Mouse (Mus musculus) adrenal gland, postnatal 10 days (tissue): Measurements from ENCODE around the gene Slc7a4. TPM values are rescaled to one million over a fixed set of nuclear protein-coding genes. Genes with fewer than 3 reads are reported as not detected.
"Not testable (repeated sequence)": the region's sequence is repeated elsewhere in the genome, so short reads cannot be mapped to it uniquely, and the experiment has no call there.

Experiments used
- DNase-seq: peaks from one replicate; pipeline ENCODE4 v3.0.0; 2021; ENCODE audit warnings: mixed read lengths
- total RNA-seq, 2 experiments: library from RNA; stranded (reverse); gene quantifications; 2 replicates each; pipeline ENCODE4 v1.2.3; 2021

The Slc7a4 gene
- total RNA-seq, 2 experiments from 2014 or later: 5.5 to 9.0 TPM

DNA sequence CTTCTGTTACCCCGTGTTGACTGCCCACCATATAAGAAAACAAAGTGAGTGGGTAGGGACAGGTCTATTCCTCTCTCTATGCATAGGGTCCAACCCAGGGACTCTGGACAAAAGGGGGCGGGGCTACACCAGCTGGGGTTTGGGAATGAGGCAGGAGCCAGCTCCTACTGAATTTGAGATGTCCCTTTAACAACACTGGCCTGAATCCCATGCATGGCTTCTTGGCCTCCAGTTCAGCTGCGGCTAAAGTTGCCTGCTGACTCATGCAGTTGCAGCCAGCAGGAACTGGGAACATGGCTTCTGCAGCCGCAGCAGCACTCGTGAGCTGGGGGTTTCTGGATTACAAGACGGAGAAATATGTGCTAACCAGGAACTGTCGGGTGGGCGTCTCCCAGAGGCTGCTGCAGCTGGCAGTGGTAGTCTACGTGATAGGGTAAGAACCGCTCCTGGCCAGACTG lies 21.2 kb downstream of the Slc7a4 start, which contains the start of gene P2rx6:
Gene P2rx6, plus strand, starts transcription at position 135 of the 458 bp plus-strand sequence.
- peak; percentile 63 for DNase-seq

DNA sequence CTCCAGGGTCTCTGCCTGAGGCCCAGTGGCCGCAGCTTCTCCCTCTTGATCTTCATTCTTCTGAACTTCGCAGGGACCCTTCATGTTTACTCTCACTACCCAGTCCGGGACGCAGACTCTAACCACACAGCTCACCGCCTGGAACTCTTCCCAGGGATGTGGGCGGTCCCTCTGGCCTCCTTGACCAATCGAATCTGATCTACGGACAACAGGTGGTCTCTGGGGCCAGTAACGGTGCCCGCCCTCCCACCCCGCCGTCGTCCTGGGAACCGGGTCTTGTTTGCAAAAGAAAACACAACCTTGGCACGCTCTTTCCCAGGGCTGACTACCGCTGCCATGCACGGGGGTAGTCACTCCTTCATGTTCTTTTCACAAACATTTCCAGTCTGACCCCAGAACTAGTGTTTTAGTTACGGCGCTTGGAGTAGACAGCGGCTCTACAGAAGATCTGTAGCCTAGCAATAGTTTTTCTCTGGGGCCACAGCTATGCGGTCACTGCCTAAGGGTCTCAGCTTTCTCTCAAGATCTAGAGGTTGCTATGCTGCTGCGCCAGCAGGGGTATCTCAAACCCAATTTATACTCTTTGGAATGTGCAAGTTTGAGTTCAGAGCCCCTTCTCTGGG lies 21.8 kb downstream of the Slc7a4 start, which contains the start of gene Lrrc74b:
Gene Lrrc74b, minus strand, starts transcription at position 120 of the 623 bp plus-strand sequence.
- peak; percentile 70 for DNase-seq

DNA sequence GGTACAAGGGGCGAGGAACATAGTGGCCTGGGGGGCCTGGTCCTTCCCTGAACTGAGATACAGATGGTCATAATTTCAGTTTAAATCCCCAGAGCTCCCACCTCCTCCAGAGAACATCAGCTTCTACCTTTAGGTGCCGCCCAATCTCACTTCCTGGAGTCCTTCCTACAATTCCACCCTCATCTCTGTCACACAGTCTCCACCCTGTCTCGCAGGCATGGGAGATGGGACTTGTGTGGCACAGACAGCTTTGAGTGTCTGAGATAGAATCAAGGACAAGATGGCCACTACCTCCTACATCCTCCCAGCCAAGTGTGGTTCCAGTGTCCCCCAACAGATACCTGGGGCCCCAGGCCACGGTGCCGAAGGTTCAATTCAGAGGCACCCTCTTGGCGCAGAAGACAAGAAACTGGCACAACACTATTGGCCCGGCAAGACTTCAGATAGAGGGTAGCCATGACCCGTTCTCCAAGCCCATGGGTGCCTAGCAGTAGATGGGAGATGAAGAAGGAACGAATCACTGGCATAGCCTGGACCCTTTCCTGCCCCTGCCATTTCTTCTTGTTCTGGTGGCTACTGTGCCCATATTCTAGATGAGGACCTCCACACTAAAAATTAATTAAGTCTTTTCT lies 23.5 kb downstream of the Slc7a4 start:
- DNase-seq: no peak

DNA sequence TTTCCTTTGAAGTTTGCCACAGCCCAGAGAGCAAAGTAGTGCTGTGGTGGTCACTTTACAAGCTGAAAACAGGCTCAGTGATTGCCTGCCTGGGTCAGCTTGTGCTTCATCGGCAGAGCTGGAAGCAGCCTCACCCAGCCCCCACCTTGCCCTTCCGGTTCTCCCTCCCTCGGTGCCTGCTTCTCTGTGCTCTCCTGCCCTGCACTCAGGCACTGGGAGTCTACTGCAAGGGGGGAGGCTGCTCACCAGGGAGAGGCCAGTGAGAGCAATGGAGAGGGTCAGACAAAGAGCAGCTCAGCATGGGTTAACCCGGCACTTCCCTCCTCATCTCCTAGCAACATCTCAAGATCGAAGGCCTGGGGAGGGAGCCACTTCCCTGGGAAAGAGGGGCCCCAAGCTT lies 24.2 kb downstream of the Slc7a4 start:
- no peak for DNase-seq

DNA sequence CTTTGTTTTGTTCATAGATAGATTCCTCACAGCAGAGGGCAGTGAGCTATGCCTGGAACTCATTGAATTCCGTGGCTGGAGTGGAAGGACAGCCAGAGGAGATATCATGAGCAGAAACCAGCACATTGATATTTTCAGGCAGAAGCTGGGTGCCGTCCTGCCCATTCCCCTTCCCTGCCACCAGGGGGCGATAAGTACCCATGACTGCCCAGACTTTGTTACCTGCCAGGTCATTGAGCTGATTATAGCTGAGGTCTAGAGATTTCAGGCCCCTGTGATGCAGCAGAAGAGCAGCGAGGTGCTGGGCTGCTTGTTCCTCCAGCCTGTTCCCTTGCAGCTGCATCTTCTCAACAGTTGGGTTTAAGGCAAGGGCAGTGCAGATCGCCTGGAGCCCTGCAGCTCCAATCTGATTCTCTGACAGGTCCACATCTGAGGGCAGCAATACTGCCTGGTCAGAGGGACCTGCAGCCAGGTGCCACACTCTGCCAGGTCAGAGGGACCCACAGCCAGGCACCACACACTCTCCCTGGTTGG lies 25.0 kb downstream of the Slc7a4 start:
- DNase-seq: peak; percentile 83

DNA sequence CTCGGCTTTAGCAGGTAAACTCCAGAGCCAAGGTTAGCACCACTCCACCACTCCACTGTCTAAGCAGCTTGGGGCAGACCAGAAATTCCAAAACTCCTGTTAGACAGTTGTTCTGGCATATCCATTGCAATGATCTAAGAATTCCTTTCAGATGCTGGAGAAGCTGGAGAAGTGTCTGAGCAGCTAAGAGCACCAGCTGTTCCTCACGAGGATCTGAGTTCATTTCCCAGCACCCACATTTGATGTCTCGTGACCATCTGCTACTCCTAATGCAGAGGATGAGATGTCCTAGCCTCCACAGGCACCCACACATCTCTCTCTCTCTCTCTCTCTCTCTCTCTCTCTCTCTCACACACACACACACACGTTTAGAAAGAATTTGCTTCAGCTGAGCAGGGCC lies 26.1 kb downstream of the Slc7a4 start:
- DNase-seq: no peak

DNA sequence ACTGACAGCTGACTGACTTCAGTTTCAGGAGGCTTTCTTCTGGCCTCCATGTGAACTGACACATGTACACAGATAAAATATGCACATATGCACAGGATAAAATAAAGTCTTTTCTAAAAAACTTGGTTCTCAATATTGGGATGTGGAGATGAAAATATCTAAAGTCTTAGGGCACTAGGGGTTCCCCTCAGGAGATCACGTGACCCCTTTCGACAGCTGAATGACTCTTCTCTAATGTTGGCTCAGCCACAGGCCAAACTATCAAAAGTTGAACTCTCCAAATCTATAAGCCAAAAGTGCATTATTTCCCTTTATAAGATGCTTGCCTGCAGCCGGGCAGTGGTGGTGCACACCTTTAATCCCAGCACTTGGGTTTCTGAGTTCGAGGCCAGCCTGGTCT lies 26.8 kb downstream of the Slc7a4 start:
- DNase-seq: no peak

DNA sequence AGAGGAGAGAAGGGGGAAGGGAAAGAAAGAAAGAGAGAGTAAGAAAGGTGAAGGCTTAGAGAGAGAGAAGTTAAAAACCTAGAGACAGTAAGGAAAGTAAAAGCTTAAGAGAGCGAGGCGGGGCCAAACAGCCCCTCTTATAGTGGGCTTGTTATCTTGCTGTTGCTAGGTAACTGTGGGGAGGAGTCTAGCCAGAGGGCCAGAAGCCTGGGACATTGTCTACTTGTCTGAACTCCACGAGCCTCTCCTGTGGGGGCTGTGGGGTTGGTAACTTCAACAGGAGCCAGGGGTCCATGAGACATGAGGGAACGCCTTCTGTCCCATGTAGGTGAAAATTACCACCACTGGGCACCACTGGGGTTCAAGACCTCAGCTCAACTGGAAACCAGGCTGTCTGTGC lies 28.3 kb downstream of the Slc7a4 start:
- DNase-seq: not testable (repeated sequence)

DNA sequence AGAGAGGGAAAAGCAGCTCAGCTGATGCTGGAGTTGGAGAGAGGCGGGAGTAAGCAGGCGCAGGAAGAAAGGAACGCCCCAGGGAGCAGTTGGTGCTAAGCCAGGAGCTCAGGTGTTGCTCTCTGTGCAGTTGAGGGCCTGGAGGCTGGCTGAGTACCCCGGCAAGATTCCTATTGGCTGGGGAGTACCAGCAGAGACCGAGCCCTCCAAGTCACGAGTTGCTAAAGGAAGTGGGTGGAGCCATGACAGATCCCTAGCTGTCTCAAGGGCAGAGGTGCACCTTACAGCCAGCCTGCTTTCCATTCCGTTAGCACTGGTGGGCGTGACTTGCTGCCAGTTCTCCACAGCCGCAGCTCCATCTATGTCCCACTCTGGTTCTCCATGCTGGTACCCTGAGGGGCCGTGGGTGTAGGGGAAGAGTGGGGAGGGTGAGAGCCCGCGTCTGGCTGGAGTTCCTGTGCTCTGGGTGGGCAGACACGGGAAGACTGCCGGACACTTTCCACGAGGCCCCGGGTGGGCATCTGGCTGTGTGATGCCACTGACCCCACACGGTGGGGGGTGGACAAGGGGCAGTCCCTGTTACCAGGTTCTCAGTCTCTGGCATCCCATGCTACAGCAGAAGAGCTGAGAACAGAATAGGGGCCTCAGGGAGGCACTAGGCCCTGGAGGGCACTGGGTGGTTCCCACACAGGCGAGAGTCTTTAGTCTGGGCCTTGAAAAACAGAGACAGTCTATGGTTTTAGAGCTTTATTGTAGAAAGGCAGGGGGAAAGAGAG lies 28.9 kb downstream of the Slc7a4 start:
- peak; percentile 30 for DNase-seq

DNA sequence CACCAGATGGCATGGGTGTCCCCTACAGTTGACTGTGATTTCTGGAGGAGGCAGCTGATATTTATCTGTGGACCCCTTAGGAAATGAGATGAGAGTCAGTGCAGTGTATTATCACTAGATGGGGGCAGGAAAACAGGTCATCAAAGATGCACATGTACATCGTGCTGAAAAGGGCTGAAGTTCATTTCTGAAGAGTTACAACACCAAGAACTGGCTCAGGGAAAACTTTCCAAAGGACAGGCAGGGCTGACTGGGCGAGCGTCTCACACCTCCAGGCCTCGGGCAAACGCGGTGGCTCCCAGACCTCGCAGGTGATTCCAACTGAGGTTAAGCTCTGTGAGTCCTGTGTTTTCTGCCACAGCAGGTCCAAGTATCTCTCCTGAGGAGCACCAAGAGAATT lies 30.2 kb downstream of the Slc7a4 start:
- no peak for DNase-seq

DNA sequence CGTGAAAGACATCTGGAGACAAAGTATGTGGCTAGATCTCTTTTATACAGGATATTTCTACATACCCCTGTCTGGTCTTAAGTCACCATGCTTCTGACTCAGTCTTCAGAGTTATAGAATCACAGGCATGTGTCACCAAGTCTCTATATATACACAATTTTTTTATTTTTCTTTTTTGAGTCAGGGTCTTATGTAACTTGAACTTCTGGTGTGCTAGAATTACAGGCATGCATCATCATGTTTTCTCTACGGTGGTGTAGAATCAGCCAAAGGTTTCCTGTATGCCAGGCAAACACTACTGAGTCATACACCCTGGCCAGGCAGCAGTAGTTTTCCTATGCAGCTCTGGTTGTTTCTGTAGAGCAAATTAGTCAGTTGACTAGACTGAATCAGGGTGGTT lies 40.4 kb downstream of the Slc7a4 start:
- DNase-seq: no peak

DNA sequence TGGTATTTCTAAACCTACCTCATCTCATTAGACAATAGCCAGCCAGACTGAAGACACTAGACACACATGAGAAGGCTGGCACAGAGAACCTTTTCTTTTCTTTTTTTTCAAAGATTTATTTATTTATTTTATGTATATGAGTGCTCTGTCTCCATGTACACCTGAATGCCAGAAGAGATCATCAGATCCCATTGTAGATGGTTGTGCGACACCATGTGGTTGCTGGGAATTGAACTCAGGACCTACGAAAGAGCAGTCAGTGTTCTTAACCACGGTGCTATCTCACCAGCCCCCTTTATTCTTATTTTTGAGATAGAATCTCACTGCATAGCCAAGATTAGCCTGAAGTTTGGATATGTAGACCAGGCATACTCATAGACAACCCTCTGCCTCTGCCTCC lies 46.4 kb downstream of the Slc7a4 start:
- no peak for DNase-seq

DNA sequence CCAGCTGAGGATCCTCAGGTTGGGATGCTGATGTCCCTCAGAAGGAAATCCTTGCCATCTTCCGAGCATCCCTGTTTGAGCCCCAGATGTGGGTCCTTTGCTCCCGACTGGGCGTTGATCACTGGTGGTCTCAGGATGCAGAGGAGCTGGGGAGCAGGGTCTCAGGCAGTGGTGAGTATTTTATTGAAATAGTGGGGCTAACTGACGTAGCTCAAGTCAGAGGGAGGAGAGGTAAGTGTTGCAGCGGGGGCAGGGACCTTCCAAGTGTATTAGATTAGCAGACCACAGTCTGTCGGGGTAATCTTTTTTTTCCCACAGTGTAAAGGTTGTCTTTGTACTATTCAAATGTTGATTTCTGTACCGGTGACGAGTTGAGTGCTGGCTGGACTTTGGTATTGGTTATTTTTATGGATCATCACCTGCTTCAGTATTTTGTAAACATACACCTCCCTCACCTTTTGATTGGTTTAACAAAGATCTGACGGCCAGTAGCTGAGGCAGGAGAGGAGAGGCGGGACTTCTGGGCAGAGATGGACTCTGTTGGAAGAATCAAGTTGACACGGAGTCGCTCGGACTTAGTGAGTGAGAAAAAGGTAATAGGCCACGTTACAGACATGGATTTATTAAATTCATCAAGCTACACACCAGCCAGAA lies 50.2 kb downstream of the Slc7a4 start:
- no peak for DNase-seq

DNA sequence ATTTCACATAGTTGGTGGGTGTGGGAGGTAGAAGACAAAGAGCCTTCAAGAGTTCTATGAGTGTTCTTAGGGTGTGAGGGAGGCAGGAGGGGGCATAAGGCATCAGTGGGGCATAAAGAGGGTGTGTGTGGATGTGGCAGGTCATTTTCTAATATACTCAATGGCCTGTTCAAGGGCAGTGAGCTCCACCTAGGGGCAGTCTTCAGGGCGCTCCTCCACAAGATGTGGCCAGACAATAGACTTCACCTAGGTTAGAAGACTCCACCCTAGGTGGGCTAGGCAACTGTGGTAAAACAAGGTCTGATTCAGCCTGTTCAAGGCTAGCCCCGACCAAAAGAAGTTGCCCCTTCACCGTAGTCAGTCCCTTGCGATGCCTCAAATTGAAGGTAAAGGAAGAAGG lies 50.7 kb downstream of the Slc7a4 start:
- peak; percentile 34 for DNase-seq

DNA sequence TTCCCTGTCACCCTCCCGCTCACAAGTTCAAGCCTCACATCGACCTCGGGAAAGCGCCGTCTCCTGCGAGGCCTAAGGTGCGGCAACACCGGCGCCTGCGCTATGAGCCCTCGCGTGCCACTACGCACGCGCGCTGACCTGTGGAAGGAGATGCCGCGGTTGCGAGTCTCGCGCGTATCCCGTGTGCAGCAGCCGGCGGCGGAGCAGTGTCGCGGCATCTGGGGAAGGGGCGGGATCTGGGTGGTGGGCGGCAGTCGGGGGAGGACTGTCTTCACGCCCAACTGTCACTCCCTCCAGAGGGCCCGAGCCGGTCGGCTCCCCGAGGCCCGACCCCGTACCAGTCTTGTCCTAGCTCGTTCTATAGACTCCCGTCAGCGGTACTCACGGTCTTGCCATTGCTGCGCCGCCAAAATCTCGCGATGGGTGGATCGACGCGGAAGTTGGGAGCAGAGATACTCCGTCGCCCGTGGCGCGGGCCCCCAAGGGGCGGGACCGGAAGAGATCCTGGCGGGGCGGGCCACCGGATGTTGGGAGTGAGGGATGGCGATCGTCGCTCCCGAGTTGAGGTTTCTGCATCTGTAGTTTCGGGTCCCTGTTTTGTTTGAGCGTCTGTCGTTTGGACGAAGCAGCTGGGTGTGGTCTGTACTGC lies 52.2 kb downstream of the Slc7a4 start, which contains the start of gene Thap7:
Gene Thap7, minus strand, starts transcription at position 497 of the 649 bp plus-strand sequence.
- peak; percentile 97 for DNase-seq

DNA sequence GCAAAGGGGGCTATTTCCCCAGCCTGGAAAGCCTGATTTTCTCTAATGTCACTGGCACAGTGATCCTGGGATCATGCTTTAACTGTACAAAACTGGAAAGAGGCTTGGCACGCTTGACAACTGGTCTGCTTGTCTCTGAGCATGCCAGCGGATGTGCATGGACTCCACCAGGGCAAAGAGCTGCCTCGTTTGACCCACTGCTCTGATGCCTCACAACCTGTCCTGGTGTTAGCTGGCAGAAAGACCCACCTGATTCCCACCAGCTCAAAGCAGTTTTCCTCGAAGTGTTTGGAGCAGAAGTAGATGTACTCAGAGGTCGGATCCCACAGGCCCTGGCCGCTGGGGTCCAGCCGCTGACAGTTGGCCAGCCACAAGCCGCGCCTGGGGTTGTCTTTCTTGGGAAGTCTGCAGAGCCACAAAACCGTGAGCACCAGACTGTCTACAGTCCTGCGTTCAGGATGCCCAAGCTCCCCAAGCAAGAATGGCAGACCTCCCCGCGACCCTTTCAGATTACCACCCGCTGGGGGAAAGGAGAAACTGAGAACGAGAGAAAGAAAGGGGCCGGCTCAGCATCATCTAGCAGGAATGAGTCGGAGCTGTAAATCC lies 52.9 kb downstream of the Slc7a4 start:
- DNase-seq: peak; percentile 38

DNA sequence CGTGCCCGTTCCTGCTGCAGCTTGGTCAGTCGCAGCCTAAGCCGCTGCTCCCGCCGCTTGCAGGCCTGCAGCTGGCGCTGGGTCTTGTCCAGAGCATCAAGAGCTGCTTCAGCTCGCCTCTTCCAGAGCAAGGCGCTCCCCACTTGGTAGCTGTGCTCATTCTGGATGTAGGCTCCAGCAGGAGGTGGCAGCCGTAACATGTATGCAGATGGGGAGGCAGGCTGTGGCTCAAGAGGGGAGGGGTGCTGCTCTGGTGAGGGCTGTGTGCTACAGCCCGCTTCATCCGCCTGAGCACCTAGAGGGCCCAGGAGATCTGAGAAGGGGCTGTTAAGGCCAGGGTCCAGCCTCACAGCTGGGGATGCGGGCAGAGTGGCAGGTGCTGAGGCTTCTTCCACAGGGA lies 54.7 kb downstream of the Slc7a4 start:
- DNase-seq: no peak

DNA sequence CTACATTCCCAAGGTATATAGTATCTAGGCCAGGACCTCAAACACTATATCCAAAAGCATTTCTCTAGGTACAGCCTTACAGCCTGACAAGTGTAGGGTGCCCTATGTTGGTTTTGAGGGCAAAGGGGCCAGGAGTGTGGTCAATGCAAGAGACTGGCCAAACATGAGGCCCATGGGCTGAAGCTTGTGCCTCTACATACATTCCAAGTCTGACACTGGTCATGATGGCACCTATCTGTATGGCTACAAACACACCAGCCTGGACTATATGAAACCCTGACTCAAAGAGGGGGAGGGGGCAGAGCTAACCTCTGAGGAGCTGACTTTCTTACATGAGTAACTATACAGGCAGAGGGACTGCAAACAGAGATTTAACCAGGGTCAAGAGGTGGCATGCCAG lies 55.4 kb downstream of the Slc7a4 start:
- DNase-seq: no peak

DNA sequence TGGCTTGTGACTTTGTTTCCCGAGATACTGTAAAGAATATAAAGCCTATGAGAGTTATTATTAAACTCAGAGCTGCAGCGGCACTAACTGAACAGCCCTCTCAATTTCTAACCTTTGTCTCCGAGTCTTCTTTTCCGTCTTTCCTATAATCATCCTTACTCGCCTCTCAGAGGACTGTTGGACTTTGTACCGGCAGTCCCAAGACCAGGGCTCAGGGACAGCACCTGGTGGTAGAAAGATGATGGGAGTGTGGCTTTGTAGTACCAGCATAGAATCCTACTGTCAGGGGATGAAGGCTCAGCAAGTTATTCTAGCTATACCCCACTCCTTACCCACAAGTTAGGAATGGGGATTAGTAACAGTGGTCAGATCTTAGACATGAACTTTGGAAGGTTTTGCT lies 56.8 kb downstream of the Slc7a4 start:
- no peak for DNase-seq

DNA sequence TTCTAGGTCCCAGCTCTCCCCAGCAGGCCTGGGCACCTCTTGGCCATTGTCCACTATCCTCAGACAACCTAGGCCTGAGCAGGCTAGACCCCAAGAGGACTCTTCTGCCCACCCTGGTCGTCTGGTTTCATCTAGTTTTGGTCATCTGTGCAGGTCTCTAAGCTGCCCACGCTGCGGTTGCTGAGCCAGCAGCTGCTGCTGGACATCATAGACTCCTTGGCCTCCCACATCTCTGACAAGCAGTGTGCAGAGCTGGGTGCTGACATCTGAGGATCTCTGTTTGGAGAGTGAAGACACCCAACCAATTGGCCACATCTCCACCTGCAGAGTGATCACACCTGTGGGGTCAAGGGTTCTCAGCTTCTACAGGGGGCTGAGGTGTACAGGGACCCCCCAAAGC lies 57.5 kb downstream of the Slc7a4 start:
- no peak for DNase-seq

DNA sequence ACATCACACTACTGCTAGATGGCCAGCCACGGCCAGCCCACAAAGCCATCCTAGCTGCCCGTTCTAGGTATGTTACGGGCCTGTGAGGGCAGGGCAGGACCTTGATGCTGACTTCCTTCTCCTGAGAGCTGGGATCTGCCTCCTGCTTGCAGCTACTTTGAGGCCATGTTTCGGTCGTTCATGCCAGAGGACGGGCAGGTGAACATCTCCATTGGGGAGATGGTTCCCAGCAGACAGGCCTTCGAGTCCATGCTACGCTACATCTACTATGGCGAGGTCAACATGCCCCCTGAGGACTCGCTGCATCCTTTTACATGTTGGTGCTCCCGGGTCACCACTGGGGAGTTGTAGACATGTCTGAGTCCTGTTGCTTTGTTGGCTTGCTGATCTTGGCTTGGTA lies 58.9 kb downstream of the Slc7a4 start:
- no peak for DNase-seq
